Mouse (Mus musculus): ENCODE measurements around the gene Prl5a1. TPM values are rescaled to one million over a fixed set of nuclear protein-coding genes. Genes with fewer than 3 reads are reported as not detected.

Prl5a1 gene
- polyA plus RNA-seq (2016; fragmentation: Nextera tagmentation; extraction: Ambion mirVana) = not detected in 2 replicates

- no peaks in the 10 kb centered on the region for H3K9me3 ChIP-seq
- no peaks in the 10 kb centered on the region for H3K4me1 ChIP-seq
- H3K36me3 ChIP-seq = no peaks in the 10 kb centered on the region
- H3K4me2 ChIP-seq (replicated peaks) = no peak within 1 kb of the TSS
- no peak within 1 kb of the TSS for H3K27ac ChIP-seq
- H3K4me3 ChIP-seq = no peak within 1 kb of the TSS
- H3K9ac ChIP-seq = no peak within 1 kb of the TSS
- WGBS = 91% methylated on average over 6 of the region's 6 CpGs
- H3K27me3 ChIP-seq = no peaks in the 10 kb centered on the region
- ATAC-seq (ENCODE audit: insufficient number of reproducible peaks, insufficient read depth, low FRiP score, low TSS enrichment) = no peak
Measured at GRCm38 (mm10) chr13:28142184-28142583, at the start of gene Prl5a1. Gene Prl5a1, plus strand, starts transcription at chr13:28142484.

- Histone ChIP-seq H3K4me1 (no peaks in the 10 kb centered on the region), H3K4me3 (no peak overlapping the region), H3K27ac (no peak overlapping the region), H3K4me2 (replicated peaks) (no peak overlapping the region), H3K9ac (no peak overlapping the region), H3K27me3 (no peaks in the 10 kb centered on the region), H3K36me3 (no peaks in the 10 kb centered on the region), H3K9me3 (no peaks in the 10 kb centered on the region)
- no peak for ATAC-seq (ENCODE audit: insufficient number of reproducible peaks, insufficient read depth, low FRiP score, low TSS enrichment)
Measured at GRCm38 (mm10) chr13:28096161-28096560, 46.1 kb upstream of the Prl5a1 start.

GRCm38 (mm10) chr13:28108536-28108935 is 33.7 kb upstream of the Prl5a1 start:
- Histone ChIP-seq H3K9me3 (no peaks in the 10 kb centered on the region), H3K36me3 (no peaks in the 10 kb centered on the region), H3K4me1 (no peaks in the 10 kb centered on the region), H3K27ac (no peak overlapping the region), H3K27me3 (no peaks in the 10 kb centered on the region), H3K9ac (no peak overlapping the region), H3K4me3 (no peak overlapping the region), H3K4me2 (replicated peaks) (no peak overlapping the region)
- no peak for ATAC-seq (ENCODE audit: insufficient number of reproducible peaks, insufficient read depth, low FRiP score, low TSS enrichment)
- whole genome bisulfite sequencing = 84% methylated on average over 3 of the region's 3 CpGs

GRCm38 (mm10) chr13:28132781-28133180 is 9.5 kb upstream of the Prl5a1 start:
- Histone ChIP-seq H3K4me1 (no peaks in the 10 kb centered on the region), H3K9ac (no peak overlapping the region), H3K4me3 (no peak overlapping the region), H3K9me3 (no peaks in the 10 kb centered on the region), H3K4me2 (replicated peaks) (no peak overlapping the region), H3K27me3 (no peaks in the 10 kb centered on the region), H3K27ac (no peak overlapping the region), H3K36me3 (no peaks in the 10 kb centered on the region)
- ATAC-seq (ENCODE audit: insufficient number of reproducible peaks, insufficient read depth, low FRiP score, low TSS enrichment) = no peak
- WGBS = 91% methylated on average over 2 of the region's 2 CpGs

- Histone ChIP-seq H3K4me1 (no peaks in the 10 kb centered on the region), H3K4me3 (no peak overlapping the region), H3K36me3 (no peaks in the 10 kb centered on the region), H3K27me3 (no peaks in the 10 kb centered on the region), H3K27ac (no peak overlapping the region), H3K4me2 (replicated peaks) (no peak overlapping the region), H3K9me3 (no peaks in the 10 kb centered on the region), H3K9ac (no peak overlapping the region)
- no peak for ATAC-seq (ENCODE audit: insufficient number of reproducible peaks, insufficient read depth, low FRiP score, low TSS enrichment)
Measured at GRCm38 (mm10) chr13:28135790-28136189, 6.5 kb upstream of the Prl5a1 start.

Other genes starting within 250 kb of the Prl5a1 start
- gene Prl4a1, start 126.3 kb upstream of the Prl5a1 start, polyA plus RNA-seq (2016; fragmentation: Nextera tagmentation; extraction: Ambion mirVana) = not detected in 2 replicates
- gene Gm11361, start 115.0 kb downstream of the Prl5a1 start, polyA plus RNA-seq (2016; fragmentation: Nextera tagmentation; extraction: Ambion mirVana) = 3.3 and 3.8 TPM in 2 replicates

Measured in embryonic facial prominence, embryonic 12.5 days (tissue).